Mouse (Mus musculus): Measurements from ENCODE around the gene Abhd16a.

Abhd16a gene

GRCm38 (mm10) chr17:35060071-35060470, 29.0 kb upstream of the Abhd16a start:
- DNase-seq (ENCODE audit: low spot score), result no peak

- no peak for DNase-seq (ENCODE audit: low spot score)
These were observed 28.2 kb upstream of the Abhd16a start for GRCm38 (mm10) chr17:35060737-35061297.

GRCm38 (mm10) chr17:35061299-35061698, 27.8 kb upstream of the Abhd16a start:
- no peak for DNase-seq (ENCODE audit: low spot score)

GRCm38 (mm10) chr17:35063466-35063865, 25.6 kb upstream of the Abhd16a start:
- DNase-seq (ENCODE audit: low spot score), result peak; percentile 69

- DNase-seq (ENCODE audit: low spot score), result no peak
These were observed 24.6 kb upstream of the Abhd16a start for GRCm38 (mm10) chr17:35064378-35064877.

- DNase-seq (ENCODE audit: low spot score), result peak; percentile 67
These were observed 23.8 kb upstream of the Abhd16a start, which contains the start of gene Ly6g6c for GRCm38 (mm10) chr17:35064951-35065947. Gene Ly6g6c (plus strand): TSS chr17:35065388.

- DNase-seq (ENCODE audit: low spot score), result no peak
These were observed 23.0 kb upstream of the Abhd16a start, which contains the start of gene Mpig6b for GRCm38 (mm10) chr17:35066084-35066483. Gene Mpig6b (minus strand): TSS chr17:35066184.

- no peak for DNase-seq (ENCODE audit: low spot score)
These were observed 20.7 kb upstream of the Abhd16a start for GRCm38 (mm10) chr17:35068213-35068914.

GRCm38 (mm10) chr17:35070556-35071229, 18.4 kb upstream of the Abhd16a start:
- no peak for DNase-seq (ENCODE audit: low spot score)

- DNase-seq (ENCODE audit: low spot score), result no peak
These were observed 17.6 kb upstream of the Abhd16a start for GRCm38 (mm10) chr17:35071454-35071853.

GRCm38 (mm10) chr17:35074097-35074496, 15.0 kb upstream of the Abhd16a start:
- no peak for DNase-seq (ENCODE audit: low spot score)

- DNase-seq (ENCODE audit: low spot score), result no peak
These were observed 12.4 kb upstream of the Abhd16a start, which contains the start of gene Ly6g6e for GRCm38 (mm10) chr17:35076507-35077176. Gene Ly6g6e (plus strand): TSS chr17:35076902.

- no peak for DNase-seq (ENCODE audit: low spot score)
These were observed 11.8 kb upstream of the Abhd16a start for GRCm38 (mm10) chr17:35077285-35077684.

- no peak for DNase-seq (ENCODE audit: low spot score)
These were observed 11.3 kb upstream of the Abhd16a start, which contains the start of gene Ly6g6d for GRCm38 (mm10) chr17:35077786-35078233. Gene Ly6g6d (minus strand): TSS chr17:35078065.

- DNase-seq (ENCODE audit: low spot score), result no peak
These were observed 9.3 kb upstream of the Abhd16a start for GRCm38 (mm10) chr17:35079778-35080177.

GRCm38 (mm10) chr17:35080248-35080647, 8.8 kb upstream of the Abhd16a start:
- no peak for DNase-seq (ENCODE audit: low spot score)

GRCm38 (mm10) chr17:35080710-35081109, 8.4 kb upstream of the Abhd16a start:
- DNase-seq (ENCODE audit: low spot score), result no peak

GRCm38 (mm10) chr17:35082841-35083576, 6.1 kb upstream of the Abhd16a start:
- DNase-seq (ENCODE audit: low spot score), result no peak

- DNase-seq (ENCODE audit: low spot score), result no peak
These were observed 5.0 kb upstream of the Abhd16a start for GRCm38 (mm10) chr17:35083929-35084497.
